Mouse (Mus musculus) ES-Bruce4 (cell line): ENCODE results near the gene Gfy. TPM values are rescaled to one million over a fixed set of nuclear protein-coding genes. Genes with fewer than 3 reads are reported as not detected.
"Not testable (repeated sequence)": the region's sequence is repeated elsewhere in the genome, so short reads cannot be mapped to it uniquely, and the experiment has no call there.

Source experiments
- H3K27ac ChIP-seq: 2 replicates; pipeline ENCODE4 v1.5.1; 2012; ENCODE audit warnings: low read length, inconsistent platforms; ENCODE audit not compliant: insufficient read depth
- H3K27me3 ChIP-seq: 2 replicates; pipeline ENCODE4 v1.6.1; 2012; ENCODE audit warnings: mild to moderate bottlenecking, low read length, inconsistent platforms; ENCODE audit not compliant: control insufficient read depth, poor library complexity, insufficient read depth, severe bottlenecking
- H3K36me3 ChIP-seq: 2 replicates; pipeline ENCODE4 v1.6.1; 2012; ENCODE audit warnings: inconsistent platforms, mild to moderate bottlenecking, low read length, moderate library complexity; ENCODE audit not compliant: control insufficient read depth, poor library complexity, insufficient read depth, severe bottlenecking
- H3K4me1 ChIP-seq: one replicate; pipeline ENCODE4 v1.8.1; 2011; ENCODE audit warnings: low read length; ENCODE audit not compliant: control insufficient read depth, insufficient read depth
- H3K4me3 ChIP-seq: 2 replicates; pipeline ENCODE4 v1.5.1; 2011; ENCODE audit warnings: low read depth, mild to moderate bottlenecking, low read length
- H3K9ac ChIP-seq: 2 replicates; pipeline ENCODE4 v1.6.1; 2012; ENCODE audit warnings: low read depth, mild to moderate bottlenecking, inconsistent platforms; ENCODE audit not compliant: poor library complexity, severe bottlenecking
- H3K9me3 ChIP-seq: replicated peaks from 2 replicates; pipeline ENCODE4 v1.6.1; 2012; ENCODE audit warnings: mild to moderate bottlenecking, low read length, inconsistent platforms; ENCODE audit not compliant: control insufficient read depth, poor library complexity, insufficient read depth, severe bottlenecking
- CTCF ChIP-seq: IDR thresholded peaks from one replicate; pipeline ENCODE4 v1.8.1; 2011; ENCODE audit warnings: low read depth, low read length
- EP300 ChIP-seq: IDR thresholded peaks from 2 replicates; pipeline ENCODE4 v1.6.1; 2011; ENCODE audit warnings: low read depth, low read length; ENCODE audit not compliant: insufficient read depth
- POLR2A ChIP-seq: IDR thresholded peaks from one replicate; pipeline ENCODE4 v1.8.1; 2011; ENCODE audit warnings: low read length; ENCODE audit not compliant: insufficient read depth
- polyA plus RNA-seq: library from polyadenylated mRNA; stranded (reverse); fragments of >200 nt; gene quantifications from 2 replicates; pipeline ENCODE4 v1.2.4, GENCODE M21; 2011; ENCODE audit warnings: low read depth; ENCODE audit not compliant: missing spikeins, insufficient read depth, insufficient read length

Gene Gfy
- polyA plus RNA-seq, 1 experiment, result 1.2 TPM

DNA sequence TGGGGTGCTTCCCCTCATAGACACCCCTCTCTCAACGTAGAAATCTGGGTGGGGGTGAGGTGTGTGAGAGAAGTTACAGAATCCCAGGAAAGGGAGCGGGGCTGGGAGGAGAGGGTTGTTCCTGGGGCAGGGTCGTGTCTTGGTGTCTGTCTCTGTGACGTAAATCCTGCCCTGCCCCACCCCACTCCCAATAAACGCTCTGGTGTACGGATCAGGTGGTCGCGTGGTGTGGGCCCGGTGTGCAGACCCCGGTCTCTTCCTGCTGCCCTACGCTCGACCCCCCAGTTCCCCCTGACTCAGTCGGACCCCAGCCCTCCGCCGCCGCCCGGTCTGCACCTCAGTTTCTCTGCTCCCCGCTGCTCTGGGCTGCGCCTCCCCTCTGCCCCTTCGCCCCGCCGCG lies 3.4 kb downstream of the Gfy start:
- Histone ChIP-seq H3K4me3 (peak overlapping the region; percentile 55), H3K9ac (peak overlapping the region; percentile 62), H3K27ac (no peak overlapping the region), H3K36me3 (no peaks in the 10 kb centered on the region), H3K27me3 (peaks cover 6% of the 10 kb centered on the region), H3K9me3 (no peaks in the 10 kb centered on the region), H3K4me1 (peaks cover 2% of the 10 kb centered on the region)
- TF ChIP-seq EP300 (no peak), CTCF (no peak), POLR2A (no peak)

GRCm38 (mm10) chr7:45175398-45175797 lies 4.0 kb downstream of the Gfy start:
- Histone ChIP-seq H3K9ac (0 out of 2 replicates have a peak overlapping the region, but pooled peaks have one; percentile 6), H3K27me3 (peaks cover 6% of the 10 kb centered on the region), H3K27ac (no peak overlapping the region), H3K4me3 (no peak overlapping the region), H3K4me1 (peaks cover 2% of the 10 kb centered on the region), H3K36me3 (no peaks in the 10 kb centered on the region), H3K9me3 (no peaks in the 10 kb centered on the region)
- no peak for TF ChIP-seq POLR2A

- H3K9ac ChIP-seq, result 0 out of 2 replicates have a peak overlapping the region, but pooled peaks have one; percentile 6
- TF ChIP-seq POLR2A (no peak), EP300 (peak; percentile 60; the same call in 1 of the 2 replicates), CTCF (no peak)
- H3K36me3 ChIP-seq, result no peaks in the 10 kb centered on the region
- peaks cover 2% of the 10 kb centered on the region for H3K4me1 ChIP-seq
- H3K27me3 ChIP-seq, result peaks cover 6% of the 10 kb centered on the region
- peaks cover 3% of the 10 kb centered on the region; the same call in 1 of the 2 replicates for H3K9me3 ChIP-seq
- H3K4me3 ChIP-seq, result peak overlapping the region; percentile 14; the same call in 1 of the 2 replicates
- H3K27ac ChIP-seq, result no peak overlapping the region
These were observed 4.6 kb downstream of the Gfy start for GRCm38 (mm10) chr7:45174567-45175280.

- H3K9me3 ChIP-seq, H3K27ac ChIP-seq, H3K27me3 ChIP-seq, H3K4me1 ChIP-seq, H3K9ac ChIP-seq, H3K4me3 ChIP-seq, H3K36me3 ChIP-seq: not testable (repeated sequence)
- peak; percentile 17 for TF ChIP-seq CTCF
These were observed 5.6 kb downstream of the Gfy start for GRCm38 (mm10) chr7:45173772-45174171.

DNA sequence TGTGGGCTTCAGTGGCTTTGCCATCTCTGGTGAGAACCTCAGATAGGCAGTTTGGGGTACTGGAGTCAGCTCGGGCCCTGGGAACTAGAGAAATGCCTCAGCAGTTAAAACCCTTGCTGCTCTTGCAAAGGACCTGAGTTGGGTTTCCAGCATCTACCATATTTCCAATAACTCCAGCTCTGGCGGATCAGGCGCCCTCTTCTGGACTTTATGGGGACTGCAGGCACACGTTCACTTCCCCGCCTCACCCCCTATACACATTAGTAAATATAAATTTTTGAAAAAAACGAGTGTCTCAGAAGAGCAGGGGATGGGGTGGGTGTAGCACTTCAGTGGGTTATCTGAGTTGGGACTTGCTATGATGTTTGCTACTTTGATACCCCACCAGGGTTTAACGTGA lies 6.4 kb downstream of the Gfy start:
- H3K4me1 ChIP-seq, result peaks cover 2% of the 10 kb centered on the region
- H3K27ac ChIP-seq, result no peak overlapping the region
- no peak for TF ChIP-seq EP300
- no peak for TF ChIP-seq POLR2A
- peak; percentile 70 for TF ChIP-seq CTCF
- peaks cover 6% of the 10 kb centered on the region; the same call in 1 of the 2 replicates for H3K9me3 ChIP-seq
- H3K4me3 ChIP-seq, result no peak overlapping the region
- H3K9ac ChIP-seq, result no peak overlapping the region
- no peaks in the 10 kb centered on the region for H3K36me3 ChIP-seq
- peaks cover 6% of the 10 kb centered on the region for H3K27me3 ChIP-seq

GRCm38 (mm10) chr7:45169495-45169894 lies 9.9 kb downstream of the Gfy start:
- Histone ChIP-seq H3K27me3 (no peaks in the 10 kb centered on the region), H3K27ac (no peak overlapping the region), H3K36me3 (no peaks in the 10 kb centered on the region), H3K9ac (no peak overlapping the region), H3K4me3 (no peak overlapping the region), H3K4me1 (peaks cover 2% of the 10 kb centered on the region), H3K9me3 (peaks cover 6% of the 10 kb centered on the region; the same call in 1 of the 2 replicates)
- TF ChIP-seq POLR2A (no peak), CTCF (no peak), EP300 (no peak)
